Mouse (Mus musculus) lung, embryonic 14.5 days (tissue): ENCODE measurements at regions not wholly inside any gene's neighbourhood (a gene's known extent, or its start where the extent isn't known, plus 50 kb on each side); places are given as distances from the start of the nearest gene placed in this dataset.

Experiments
- ATAC-seq: fragments of 200-750 bp; cut with Nextera tagmentation; 2 replicates; pipeline ENCODE4 v1.8.0; 2017; ENCODE audit warnings: mild to moderate bottlenecking, moderate TSS enrichment, moderate library complexity; ENCODE audit not compliant: insufficient read depth
- DNase-seq: peaks from one replicate; pipeline ENCODE4 v3.0.0-alpha.2; 2015
- H3K27ac ChIP-seq: fragments of 300-500 bp; sonication (generic); 2 replicates; pipeline ENCODE4 v1.5.1; 2014; ENCODE audit warnings: low read depth, mild to moderate bottlenecking, moderate library complexity
- H3K27me3 ChIP-seq: fragments of 300-500 bp; sonication (generic); 2 replicates; pipeline ENCODE4 v1.6.1; 2014; ENCODE audit warnings: low read length, control low read depth; ENCODE audit not compliant: insufficient read depth
- H3K36me3 ChIP-seq: fragments of 300-500 bp; sonication (generic); 2 replicates; pipeline ENCODE4 v1.6.1; 2014; ENCODE audit warnings: control low read depth; ENCODE audit not compliant: insufficient read depth
- H3K4me1 ChIP-seq: fragments of 300-500 bp; sonication (generic); 2 replicates; pipeline ENCODE4 v1.6.1; 2014; ENCODE audit warnings: antibody characterized with exemption, control low read depth; ENCODE audit not compliant: insufficient read depth
- H3K4me2 ChIP-seq: fragments of 300-500 bp; sonication (generic); 2 replicates; pipeline ENCODE4 v1.6.1; 2014; ENCODE audit warnings: mild to moderate bottlenecking
- H3K4me3 ChIP-seq: fragments of 300-500 bp; sonication (generic); 2 replicates; pipeline ENCODE4 v1.5.1; 2014; ENCODE audit warnings: low read depth, low read length
- H3K9ac ChIP-seq: fragments of 300-500 bp; sonication (generic); 2 replicates; pipeline ENCODE4 v1.6.1; 2014
- H3K9me3 ChIP-seq: fragments of 300-500 bp; sonication (generic); 2 replicates; pipeline ENCODE4 v1.6.1; 2016; ENCODE audit warnings: low read depth, low read length, control low read depth
- CTCF ChIP-seq: IDR thresholded peaks from 2 replicates; pipeline ENCODE4 v1.5.1; 2016; ENCODE audit warnings: antibody characterized with exemption, low read depth
- WGBS: fragments of 180-500 bp; shearing (Covaris S2); extraction: QIAGEN DNeasy Blood & Tissue Kit; methylation state at CpG from one replicate; pipeline ENCODE4 v1.1.7; 2014; 5-methylcytosine and 5-hydroxymethylcytosine counted together

DNA sequence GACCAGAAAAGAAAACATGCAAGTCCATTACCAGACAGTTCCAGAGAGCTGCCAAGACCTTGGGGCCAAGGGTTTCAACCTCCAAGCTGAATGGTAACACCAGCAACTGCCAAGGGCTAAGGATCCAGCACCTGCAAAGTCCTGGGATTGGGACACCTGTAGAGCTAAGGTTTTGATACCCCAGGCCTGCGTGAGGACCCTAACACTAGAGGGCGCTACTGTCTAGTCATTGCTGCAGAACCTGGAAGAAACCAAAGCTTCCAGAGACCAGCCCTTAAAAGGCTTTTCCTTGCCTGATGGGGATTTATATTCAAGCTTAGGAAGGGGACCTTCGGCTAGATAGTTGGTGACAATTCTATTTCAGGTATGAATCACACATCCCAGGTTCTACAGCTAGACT lies 263.6 kb downstream of the Pmp22 start:
- Histone ChIP-seq H3K27me3 (no peaks in the 10 kb centered on the region), H3K36me3 (no peaks in the 10 kb centered on the region), H3K4me3 (no peak overlapping the region), H3K9me3 (no peaks in the 10 kb centered on the region), H3K4me2 (no peak overlapping the region), H3K9ac (no peak overlapping the region), H3K27ac (no peak overlapping the region), H3K4me1 (no peaks in the 10 kb centered on the region)
- TF ChIP-seq CTCF: peak; percentile 47
- DNase-seq: peak; percentile 60
- WGBS: 64% methylated on average over 3 of the region's 3 CpGs
- no peak for ATAC-seq

DNA sequence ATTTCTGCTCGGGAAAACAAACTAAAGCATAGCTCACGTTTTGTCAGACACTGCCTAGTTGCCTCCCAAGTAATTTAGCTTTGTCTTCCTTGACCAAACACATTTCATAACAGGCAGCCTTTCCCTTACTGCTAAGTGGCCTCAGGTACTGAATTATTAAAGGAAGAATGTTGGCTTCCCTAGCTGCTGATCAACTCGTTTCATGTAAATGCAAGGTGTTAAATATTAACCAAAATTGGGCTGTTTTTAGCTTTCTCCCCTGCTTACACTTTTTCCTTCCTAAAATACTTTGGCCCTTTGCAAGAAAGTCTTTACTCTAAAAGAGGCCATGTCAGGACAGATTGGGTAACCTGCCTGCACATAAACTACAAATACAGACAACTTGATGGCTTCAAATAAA lies 265.4 kb downstream of the Pmp22 start:
- Histone ChIP-seq H3K4me3 (no peak overlapping the region), H3K4me2 (no peak overlapping the region), H3K36me3 (no peaks in the 10 kb centered on the region), H3K27me3 (no peaks in the 10 kb centered on the region), H3K4me1 (no peaks in the 10 kb centered on the region), H3K9me3 (no peaks in the 10 kb centered on the region), H3K27ac (no peak overlapping the region), H3K9ac (no peak overlapping the region)
- ATAC-seq: no peak
- DNase-seq: no peak
- TF ChIP-seq CTCF: no peak
- 37% methylated on average over 3 of the region's 3 CpGs for WGBS

DNA sequence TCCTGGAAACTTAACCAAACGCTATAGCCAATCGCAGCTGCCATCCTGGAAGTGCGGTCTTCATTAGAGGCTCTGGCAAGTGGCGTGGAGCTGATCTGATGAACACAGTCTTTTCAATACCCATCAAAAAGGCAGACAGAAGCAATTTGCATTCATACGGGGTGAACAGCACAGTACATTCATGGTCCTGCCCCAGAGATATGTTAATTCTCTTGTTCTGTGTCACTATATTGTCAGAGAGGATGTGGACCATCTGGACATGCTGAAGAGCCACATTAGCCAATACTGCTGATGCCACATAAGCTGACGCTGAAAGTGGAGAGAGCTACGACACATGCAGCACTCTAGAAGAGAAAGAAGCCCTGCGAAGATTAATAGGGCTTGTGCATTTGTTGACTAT lies 267.6 kb downstream of the Pmp22 start:
- no peak overlapping the region for H3K9ac ChIP-seq
- no peak overlapping the region for H3K4me3 ChIP-seq
- no peaks in the 10 kb centered on the region for H3K4me1 ChIP-seq
- no peaks in the 10 kb centered on the region; the same call in 1 of the 2 replicates for H3K27me3 ChIP-seq
- ATAC-seq (no peak), DNase-seq (no peak)
- no peak for TF ChIP-seq CTCF
- 70% methylated on average over 8 of the region's 8 CpGs for WGBS
- H3K27ac ChIP-seq: no peak overlapping the region
- no peaks in the 10 kb centered on the region for H3K36me3 ChIP-seq
- no peaks in the 10 kb centered on the region for H3K9me3 ChIP-seq
- no peak overlapping the region for H3K4me2 ChIP-seq

DNA sequence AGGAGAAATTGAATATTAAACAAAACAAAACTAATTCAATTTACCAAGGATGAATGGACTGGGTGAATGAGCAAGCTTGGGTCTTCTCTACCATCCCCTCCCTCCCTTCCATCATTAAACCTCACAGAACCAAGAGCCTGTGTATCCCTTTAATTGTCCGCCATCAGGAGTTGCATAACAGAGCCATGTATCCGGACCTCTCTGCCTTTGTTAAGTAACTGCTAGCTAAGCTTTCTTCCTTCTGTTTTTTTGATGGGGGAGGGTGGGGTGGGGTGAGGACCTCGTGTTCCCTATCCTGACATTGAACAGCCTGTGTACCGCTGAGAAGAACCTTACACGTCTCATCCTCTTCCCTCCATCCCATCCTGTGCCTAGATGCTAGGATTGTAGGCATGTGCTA lies 274.0 kb downstream of the Pmp22 start:
- Histone ChIP-seq H3K4me1 (no peaks in the 10 kb centered on the region), H3K27ac (no peak overlapping the region), H3K4me3 (no peak overlapping the region), H3K4me2 (no peak overlapping the region), H3K27me3 (peaks cover 22% of the 10 kb centered on the region; the same call in 1 of the 2 replicates), H3K9me3 (no peaks in the 10 kb centered on the region), H3K36me3 (no peaks in the 10 kb centered on the region), H3K9ac (no peak overlapping the region)
- 66% methylated on average over 5 of the region's 5 CpGs for WGBS
- DNase-seq (no peak), ATAC-seq (no peak)
- TF ChIP-seq CTCF: no peak

DNA sequence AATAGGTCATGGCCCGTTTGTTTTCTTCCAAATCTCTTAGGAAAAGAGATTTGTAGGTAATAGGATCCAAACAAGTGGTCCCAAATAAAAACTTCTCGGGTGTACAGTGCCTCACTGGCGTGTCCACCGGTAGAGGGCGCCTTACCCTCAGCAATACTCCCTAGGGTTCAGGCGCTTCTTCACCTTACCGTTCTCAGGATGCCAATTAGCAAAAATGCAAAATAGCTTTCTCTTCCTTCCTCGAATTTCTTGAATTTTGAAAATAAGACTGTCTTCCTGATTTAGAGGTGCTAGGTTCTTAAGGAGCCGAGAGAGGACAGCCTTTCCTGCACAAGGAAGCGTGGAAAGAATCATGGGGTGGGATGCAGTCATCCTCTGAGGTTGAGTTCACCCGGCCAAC lies 275.9 kb downstream of the Pmp22 start:
- DNase-seq (peak; percentile 83), ATAC-seq (no peak)
- TF ChIP-seq CTCF: peak; percentile 92
- Histone ChIP-seq H3K4me2 (no peak overlapping the region), H3K9me3 (no peaks in the 10 kb centered on the region), H3K27ac (no peak overlapping the region), H3K36me3 (no peaks in the 10 kb centered on the region), H3K4me1 (no peaks in the 10 kb centered on the region), H3K4me3 (no peak overlapping the region), H3K9ac (no peak overlapping the region), H3K27me3 (peaks cover 31% of the 10 kb centered on the region)
- WGBS: 16% methylated on average over 11 of the region's 11 CpGs

DNA sequence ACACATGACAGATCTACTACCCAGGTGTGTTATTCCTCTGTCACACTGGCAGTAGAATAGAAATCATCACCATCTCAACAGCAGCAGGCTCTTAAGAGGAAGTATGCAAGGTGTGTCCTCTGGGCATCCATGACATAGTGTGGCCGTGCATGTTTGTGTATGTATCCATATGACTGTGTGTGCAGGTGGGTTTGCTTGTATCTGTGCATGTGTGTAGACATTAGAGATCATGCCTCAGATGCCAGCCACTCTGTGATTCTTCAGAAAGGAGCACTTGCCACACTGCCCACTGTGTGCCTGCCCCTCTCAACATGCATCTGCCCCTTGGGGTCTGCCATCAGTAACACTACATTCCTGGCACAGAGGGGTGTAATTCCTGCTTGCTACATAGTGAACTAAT lies 280.6 kb downstream of the Pmp22 start:
- Histone ChIP-seq H3K9ac (no peak overlapping the region), H3K36me3 (no peaks in the 10 kb centered on the region), H3K27ac (no peak overlapping the region), H3K4me3 (no peak overlapping the region), H3K9me3 (no peaks in the 10 kb centered on the region), H3K27me3 (peaks cover 41% of the 10 kb centered on the region), H3K4me1 (no peaks in the 10 kb centered on the region), H3K4me2 (no peak overlapping the region)
- TF ChIP-seq CTCF: no peak
- no peak for DNase-seq
- WGBS: 89% methylated on average over 1 of the region's 1 CpGs
- ATAC-seq: no peak

DNA sequence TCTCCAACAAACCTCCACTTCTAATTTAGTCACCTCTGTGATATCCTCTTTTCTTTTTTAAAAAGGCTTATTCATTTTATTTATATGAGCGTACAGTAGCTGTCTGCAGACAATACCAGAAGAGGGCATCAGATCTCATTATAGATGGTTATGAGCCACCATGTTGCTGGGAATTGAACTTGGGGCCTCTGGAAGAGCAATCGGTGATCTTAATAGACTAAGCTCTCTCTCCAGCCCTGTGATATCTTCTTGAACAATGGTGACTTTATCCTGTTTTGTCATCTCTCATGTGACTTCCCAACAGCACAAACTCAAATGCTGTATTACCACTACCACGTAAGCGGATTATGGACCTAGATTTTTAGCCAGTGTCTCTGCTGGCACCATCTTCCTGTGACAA lies 282.1 kb downstream of the Pmp22 start:
- no peak overlapping the region for H3K4me3 ChIP-seq
- H3K9me3 ChIP-seq: no peaks in the 10 kb centered on the region
- H3K27ac ChIP-seq: no peak overlapping the region
- WGBS: 96% methylated on average over 4 of the region's 4 CpGs
- H3K36me3 ChIP-seq: no peaks in the 10 kb centered on the region
- no peak overlapping the region for H3K4me2 ChIP-seq
- H3K4me1 ChIP-seq: no peaks in the 10 kb centered on the region
- peaks cover 41% of the 10 kb centered on the region for H3K27me3 ChIP-seq
- no peak overlapping the region for H3K9ac ChIP-seq
- DNase-seq (no peak), ATAC-seq (no peak)
- no peak for TF ChIP-seq CTCF
